Mouse (Mus musculus) ES-E14 (cell line): ENCODE data around the gene Ebf1.

ENCODE experiments used
- CHD2 ChIP-seq: IDR thresholded peaks from 2 replicates; pipeline ENCODE4 v1.6.1; 2014; ENCODE audit warnings: mild to moderate bottlenecking, low read depth, low read length, inconsistent platforms
- HCFC1 ChIP-seq: IDR thresholded peaks from 2 replicates; pipeline ENCODE4 v1.6.1; 2012; ENCODE audit warnings: low read length, inconsistent platforms, borderline replicate concordance; ENCODE audit not compliant: insufficient read depth
- MAFK ChIP-seq: IDR thresholded peaks from 2 replicates; pipeline ENCODE4 v1.6.1; 2014; ENCODE audit warnings: mild to moderate bottlenecking, low read depth, low read length, inconsistent platforms; ENCODE audit not compliant: insufficient read depth

GRCm38 (mm10) chr11:44574391-44574790, 42.7 kb upstream of the Ebf1 start:
- no peak for TF ChIP-seq MAFK
- no peak for TF ChIP-seq CHD2
- TF ChIP-seq HCFC1: no peak
